Mouse (Mus musculus) thymus, adult 2 months (tissue): Measurements from ENCODE around the gene Gm20388.

Experiments
- CTCF ChIP-seq: fragments of 200-500 bp; IDR thresholded peaks from 2 replicates; pipeline ENCODE4 v1.5.1; 2012; ENCODE audit warnings: mild to moderate bottlenecking, control low read depth, low read length, moderate library complexity, borderline replicate concordance; ENCODE audit not compliant: control insufficient read depth, poor library complexity, insufficient read depth; ENCODE audit errors: extremely low read depth
- POLR2A ChIP-seq: fragments of 200-500 bp; IDR thresholded peaks from 2 replicates; pipeline ENCODE4 v1.6.1; 2012; ENCODE audit warnings: mild to moderate bottlenecking, low read length, control low read depth, moderate library complexity; ENCODE audit not compliant: control insufficient read depth, poor library complexity, insufficient read depth; ENCODE audit errors: extremely low read depth

- TF ChIP-seq CTCF (no peak), POLR2A (no peak)
Observed at GRCm38 (mm10) chr8:122193521-122193920, 2282.9 kb downstream of the Gm20388 start.
